8 mouse cellular contexts compared by ENCODE assay signal in the genomic region with DNA sequence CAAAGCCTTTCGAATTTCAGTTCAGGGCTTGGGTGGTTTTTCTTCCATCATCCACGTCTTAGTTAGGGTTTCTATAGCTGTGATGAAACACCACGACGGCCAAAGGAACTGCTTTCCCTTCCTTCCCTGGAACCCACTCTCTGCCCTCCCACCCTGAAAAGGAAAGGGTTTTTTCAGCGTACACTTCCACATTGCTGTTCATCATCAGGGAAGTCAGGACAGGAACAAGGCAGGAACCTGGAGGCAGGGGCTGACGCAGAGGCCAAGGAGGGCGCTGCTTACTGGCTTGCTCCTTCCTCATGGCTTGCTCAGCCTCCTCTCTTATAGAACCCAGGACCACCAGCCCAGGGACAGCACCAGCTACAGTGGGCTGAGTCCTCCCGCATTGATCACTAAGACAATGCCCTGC. TPM values are rescaled to one million over a fixed set of nuclear protein-coding genes. Genes with fewer than 3 reads are reported as not detected.
DNase-seq lines count a peak whose midpoint lies in the region; ATAC-seq and TF ChIP-seq lines count a peak whose summit lies in the region.

No protein-coding gene starts in this region.

- peaks cover 29% of the 10 kb centered on the region; the same call in 1 of the 2 replicates for H3K36me3 ChIP-seq in heart, embryonic 15.5 days
- H3K36me3 ChIP-seq in limb, embryonic 14.5 days (ENCODE audit: control insufficient read depth, insufficient read depth, low read length) = no peaks in the 10 kb centered on the region
- no peaks in the 10 kb centered on the region for H3K36me3 ChIP-seq in neural tube, embryonic 12.5 days

- no peaks in the 10 kb centered on the region for H3K27me3 ChIP-seq in heart, embryonic 15.5 days
- no peaks in the 10 kb centered on the region for H3K27me3 ChIP-seq in limb, embryonic 14.5 days (ENCODE audit: control insufficient read depth, insufficient read depth, low read length)
- H3K27me3 ChIP-seq in neural tube, embryonic 12.5 days (replicated peaks) = no peaks in the 10 kb centered on the region

- peaks cover 47% of the 10 kb centered on the region for H3K4me1 ChIP-seq in heart, embryonic 15.5 days (replicated peaks)
- H3K4me1 ChIP-seq in limb, embryonic 14.5 days (ENCODE audit: control insufficient read depth, insufficient read depth, low read length) = no peaks in the 10 kb centered on the region
- peaks cover 6% of the 10 kb centered on the region; the same call in 1 of the 2 replicates for H3K4me1 ChIP-seq in neural tube, embryonic 12.5 days

- 50% methylated on average over 8 of the region's 8 CpGs for WGBS in heart, embryonic 15.5 days
- WGBS in limb, embryonic 14.5 days = 51% methylated on average over 8 of the region's 8 CpGs
- 69% methylated on average over 8 of the region's 8 CpGs for WGBS in neural tube, embryonic 12.5 days

- peak overlapping the region; percentile 55 for H3K4me2 ChIP-seq in heart, embryonic 15.5 days
- peak overlapping the region; percentile 36 for H3K4me2 ChIP-seq in limb, embryonic 14.5 days (replicated peaks; ENCODE audit: low read depth, low read length, severe bottlenecking)
- H3K4me2 ChIP-seq in neural tube, embryonic 12.5 days (replicated peaks) = peak overlapping the region; percentile 53

- peak; percentile 32 for ATAC-seq in CD4-positive, CD25-positive, alpha-beta regulatory T cell, adult 4 months
- ATAC-seq in heart, embryonic 15.5 days (replicated peaks; ENCODE audit: insufficient number of reproducible peaks, insufficient read depth, low FRiP score, low read depth) = no peak; the same call in 1 of the 2 replicates
- peak; percentile 63; the same call in 1 of the 2 replicates for ATAC-seq in limb, embryonic 14.5 days (ENCODE audit: low FRiP score, low read depth)
- peak; percentile 39 for ATAC-seq in neural tube, embryonic 12.5 days (ENCODE audit: low FRiP score, low read depth)

- DNase-seq in adrenal gland, postnatal 10 days = peak; percentile 35
- no peak for DNase-seq in adrenal gland, adult (ENCODE audit: inconsistent age in 2 of 2, low spot score in 1 of 2)
- DNase-seq in limb, embryonic 14.5 days (ENCODE audit: low spot score) = no peak
- DNase-seq in testis, postnatal 10 days (ENCODE audit: low spot score) = no peak
- no peak for DNase-seq in right cerebral cortex, postnatal 36 days (ENCODE audit: low spot score in 2 of 2)

- peak overlapping the region; percentile 47 for H3K27ac ChIP-seq in heart, embryonic 15.5 days
- H3K27ac ChIP-seq in limb, embryonic 14.5 days (replicated peaks; ENCODE audit: low read depth, low read length) = peak overlapping the region; percentile 15
- no peak overlapping the region for H3K27ac ChIP-seq in neural tube, embryonic 12.5 days

- H3K4me3 ChIP-seq in heart, embryonic 15.5 days = peak overlapping the region; percentile 35
- H3K4me3 ChIP-seq in limb, embryonic 14.5 days (replicated peaks; ENCODE audit: low read length) = peak overlapping the region; percentile 14; the same call in 1 of the 2 replicates
- 0 out of 2 replicates have a peak overlapping the region, but pooled peaks have one; percentile 15 for H3K4me3 ChIP-seq in neural tube, embryonic 12.5 days

- H3K9me3 ChIP-seq in heart, embryonic 15.5 days (replicated peaks) = no peaks in the 10 kb centered on the region
- H3K9me3 ChIP-seq in limb, embryonic 14.5 days (ENCODE audit: control insufficient read depth, low read length) = no peaks in the 10 kb centered on the region
- no peaks in the 10 kb centered on the region for H3K9me3 ChIP-seq in neural tube, embryonic 12.5 days

- TF ChIP-seq POLR2A in limb, embryonic 14.5 days (IDR thresholded peaks at IDR 0.05; ENCODE audit: borderline replicate concordance, extremely low read depth, insufficient read depth, insufficient read length) = no peak

- 0 out of 2 replicates have a peak overlapping the region, but pooled peaks have one; percentile 18 for H3K9ac ChIP-seq in heart, embryonic 15.5 days
- peak overlapping the region; percentile 40 for H3K9ac ChIP-seq in limb, embryonic 14.5 days (ENCODE audit: low read depth, low read length, severe bottlenecking)
- H3K9ac ChIP-seq in neural tube, embryonic 12.5 days = peak overlapping the region; percentile 47; the same call in 1 of the 2 replicates

RNA-seq across cellular contexts. Expression of a gene that starts 14.8 kb away (rescaled TPM):
- 1 to 10 TPM; 4.6 to 8.5 TPM for total RNA-seq in adrenal gland, postnatal 10 days (2021)
- 1 to 10 TPM; 2.3 to 6.2 TPM for polyA plus RNA-seq in CD4-positive, CD25-positive, alpha-beta regulatory T cell, adult 4 months (2017; shearing (Covaris generic))
- polyA plus RNA-seq in heart, embryonic 15.5 days (2015; fragmentation: Nextera tagmentation; extraction: Ambion mirVana) = 327 and 350 TPM in 2 replicates
- 4.6 and 6.0 TPM in 2 replicates for polyA plus RNA-seq in limb, embryonic 14.5 days (2012; rRNA removed)
- polyA plus RNA-seq in limb, embryonic 14.5 days (2014; fragmentation: Nextera tagmentation; extraction: Ambion mirVana) = 4.2 TPM in 2 replicates
- 0.61 and 0.94 TPM in 2 replicates for polyA plus RNA-seq in neural tube, embryonic 12.5 days (2016; fragmentation: Nextera tagmentation; extraction: Ambion mirVana)

RNA-seq across cellular contexts. Expression of a gene that starts 30.0 kb away (rescaled TPM):
- total RNA-seq in adrenal gland, postnatal 10 days (2021) = not detected
- polyA plus RNA-seq in CD4-positive, CD25-positive, alpha-beta regulatory T cell, adult 4 months (2017; shearing (Covaris generic)) = not detected
- 3.2 and 4.1 TPM in 2 replicates for polyA plus RNA-seq in heart, embryonic 15.5 days (2015; fragmentation: Nextera tagmentation; extraction: Ambion mirVana)
- polyA plus RNA-seq in limb, embryonic 14.5 days (2012; rRNA removed) = 0.78 TPM in 1 of 2 replicates, not detected in the other
- polyA plus RNA-seq in limb, embryonic 14.5 days (2014; fragmentation: Nextera tagmentation; extraction: Ambion mirVana) = not detected in 2 replicates
- polyA plus RNA-seq in neural tube, embryonic 12.5 days (2016; fragmentation: Nextera tagmentation; extraction: Ambion mirVana) = not detected in 2 replicates

RNA-seq across cellular contexts. Expression of a gene that starts 30.1 kb away (rescaled TPM):
- total RNA-seq in adrenal gland, postnatal 10 days (2021) = 100 to 1,000 TPM; 385 to 411 TPM
- polyA plus RNA-seq in CD4-positive, CD25-positive, alpha-beta regulatory T cell, adult 4 months (2017; shearing (Covaris generic)) = 100 to 1,000 TPM; 203 to 275 TPM
- polyA plus RNA-seq in heart, embryonic 15.5 days (2015; fragmentation: Nextera tagmentation; extraction: Ambion mirVana) = 224 and 350 TPM in 2 replicates
- 50.0 and 83.6 TPM in 2 replicates for polyA plus RNA-seq in limb, embryonic 14.5 days (2012; rRNA removed)
- polyA plus RNA-seq in limb, embryonic 14.5 days (2014; fragmentation: Nextera tagmentation; extraction: Ambion mirVana) = 107 and 124 TPM in 2 replicates
- 127 and 128 TPM in 2 replicates for polyA plus RNA-seq in neural tube, embryonic 12.5 days (2016; fragmentation: Nextera tagmentation; extraction: Ambion mirVana)

RNA-seq across cellular contexts. Expression of a gene that starts 34.9 kb away (rescaled TPM):
- total RNA-seq in adrenal gland, postnatal 10 days (2021) = under 1 TPM; 0.42 to 0.51 TPM
- polyA plus RNA-seq in CD4-positive, CD25-positive, alpha-beta regulatory T cell, adult 4 months (2017; shearing (Covaris generic)) = under 1 TPM in 1 of 2 experiments, not detected in 1; 0.24 TPM
- polyA plus RNA-seq in heart, embryonic 15.5 days (2015; fragmentation: Nextera tagmentation; extraction: Ambion mirVana) = 0.10 and 0.13 TPM in 2 replicates
- polyA plus RNA-seq in limb, embryonic 14.5 days (2012; rRNA removed) = 0.03 and 0.10 TPM in 2 replicates
- polyA plus RNA-seq in limb, embryonic 14.5 days (2014; fragmentation: Nextera tagmentation; extraction: Ambion mirVana) = 0.10 TPM in 1 of 2 replicates, not detected in the other
- polyA plus RNA-seq in neural tube, embryonic 12.5 days (2016; fragmentation: Nextera tagmentation; extraction: Ambion mirVana) = 0.22 and 0.25 TPM in 2 replicates

RNA-seq across cellular contexts. Expression of a gene that starts 56.1 kb away (rescaled TPM):
- 10 to 100 TPM; 19.9 to 29.6 TPM for total RNA-seq in adrenal gland, postnatal 10 days (2021)
- under 1 TPM in 1 of 2 experiments, not detected in 1; 0.30 TPM for polyA plus RNA-seq in CD4-positive, CD25-positive, alpha-beta regulatory T cell, adult 4 months (2017; shearing (Covaris generic))
- polyA plus RNA-seq in heart, embryonic 15.5 days (2015; fragmentation: Nextera tagmentation; extraction: Ambion mirVana) = 2.0 and 2.8 TPM in 2 replicates
- polyA plus RNA-seq in limb, embryonic 14.5 days (2012; rRNA removed) = 0.85 and 1.1 TPM in 2 replicates
- 0.36 and 0.41 TPM in 2 replicates for polyA plus RNA-seq in limb, embryonic 14.5 days (2014; fragmentation: Nextera tagmentation; extraction: Ambion mirVana)
- 0.28 and 0.42 TPM in 2 replicates for polyA plus RNA-seq in neural tube, embryonic 12.5 days (2016; fragmentation: Nextera tagmentation; extraction: Ambion mirVana)

Comparison
In these comparisons a context has a peak if more than half of its experiments do, and no peak if none do; other contexts are left out.
1. RNA of a gene that starts 14.8 kb away (polyA plus RNA-seq): 327 to 350 TPM in heart, embryonic 15.5 days; 2.3 to 6.2 TPM in CD4-positive, CD25-positive, alpha-beta regulatory T cell, adult 4 months, 4.2 to 6.0 TPM in limb, embryonic 14.5 days and 0.61 to 0.94 TPM in neural tube, embryonic 12.5 days; every median in the first group is over 10 times any median in the second.
2. Peak in every context shown above with its lines, with median percentiles within 50 percentile points of each other: H3K4me2 ChIP-seq, H3K4me3 ChIP-seq and H3K9ac ChIP-seq.